Mouse (Mus musculus) intestine, postnatal 0 days (tissue): ENCODE data around the gene Ms4a7. TPM values are rescaled to one million over a fixed set of nuclear protein-coding genes. Genes with fewer than 3 reads are reported as not detected.

Experiments used
- ATAC-seq: fragments of 200-750 bp; cut with Nextera tagmentation; 2 replicates; pipeline ENCODE4 v1.8.0; 2017; ENCODE audit warnings: mild to moderate bottlenecking, moderate TSS enrichment, moderate library complexity
- H3K27ac ChIP-seq: fragments of 300-500 bp; sonication (generic); 2 replicates; pipeline ENCODE4 v1.5.1; 2014; ENCODE audit warnings: mild to moderate bottlenecking, low read depth, low read length, moderate library complexity
- H3K27me3 ChIP-seq: fragments of 300-500 bp; sonication (generic); replicated peaks from 2 replicates; pipeline ENCODE4 v1.6.1; 2014; ENCODE audit warnings: low read length, mixed read lengths; ENCODE audit not compliant: control insufficient read depth, insufficient read depth
- H3K36me3 ChIP-seq: fragments of 300-500 bp; sonication (generic); 2 replicates; pipeline ENCODE4 v1.6.1; 2014; ENCODE audit warnings: mild to moderate bottlenecking, moderate library complexity; ENCODE audit not compliant: control insufficient read depth, insufficient read depth
- H3K4me1 ChIP-seq: fragments of 300-500 bp; sonication (generic); replicated peaks from 2 replicates; pipeline ENCODE4 v1.6.1; 2014; ENCODE audit warnings: antibody characterized with exemption, low read length, mixed read lengths; ENCODE audit not compliant: control insufficient read depth, insufficient read depth
- H3K4me2 ChIP-seq: fragments of 300-500 bp; sonication (generic); replicated peaks from 2 replicates; pipeline ENCODE4 v1.6.1; 2014; ENCODE audit warnings: low read depth, mild to moderate bottlenecking, moderate library complexity
- H3K4me3 ChIP-seq: fragments of 300-500 bp; sonication (generic); 2 replicates; pipeline ENCODE4 v1.5.1; 2014; ENCODE audit warnings: low read depth, low read length
- H3K9ac ChIP-seq: fragments of 300-500 bp; sonication (generic); 2 replicates; pipeline ENCODE4 v1.6.1; 2014; ENCODE audit warnings: mild to moderate bottlenecking, low read depth, low read length
- H3K9me3 ChIP-seq: fragments of 300-500 bp; sonication (generic); 2 replicates; pipeline ENCODE4 v1.6.1; 2016; ENCODE audit warnings: mixed run types; ENCODE audit not compliant: control insufficient read depth
- CTCF ChIP-seq: sonication (generic); IDR thresholded peaks from 2 replicates; pipeline ENCODE4 v1.5.1; 2016; ENCODE audit warnings: low read depth, mild to moderate bottlenecking, control low read depth, antibody characterized with exemption, moderate library complexity
- WGBS: fragments of 180-500 bp; shearing (Covaris S2); extraction: QIAGEN DNeasy Blood & Tissue Kit; methylation state at CpG from one replicate; pipeline ENCODE4 v1.1.7; 2014; 5-methylcytosine and 5-hydroxymethylcytosine counted together
- polyA plus RNA-seq: library from polyadenylated mRNA; unstranded; fragments of >200 nt; fragmentation: Nextera tagmentation; extraction: Ambion mirVana; gene quantifications from 2 replicates; pipeline ENCODE4 v1.2.1, GENCODE M21; 2015

Ms4a7 gene
- polyA plus RNA-seq, 1 experiment from 2014 or later: 10.1 TPM

DNA sequence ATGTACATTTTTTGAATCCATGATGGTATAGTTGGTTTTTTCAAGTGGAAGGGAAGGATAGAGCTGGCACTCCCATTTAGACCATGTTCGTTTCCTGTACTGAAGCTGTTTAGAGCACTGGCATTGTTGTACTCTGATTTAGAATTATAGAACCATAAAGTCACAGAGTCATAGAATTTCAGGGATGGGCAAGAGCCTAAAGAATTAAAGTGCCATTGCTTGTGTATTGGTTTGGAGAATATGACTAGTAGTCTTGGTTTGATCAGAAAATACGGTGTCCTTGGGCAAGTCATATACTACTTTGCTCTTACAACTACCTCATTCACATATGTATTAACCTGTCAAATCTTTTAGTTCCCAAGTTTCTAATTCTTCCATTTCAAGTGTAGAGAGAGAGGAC is 52.2 kb downstream of the Ms4a7 start, which contains the start of gene Ms4a5:
TSS of gene Ms4a5 (minus strand) at position 101 of the 400 bp plus-strand sequence.
- no peak for TF ChIP-seq CTCF
- no peak for ATAC-seq
- 91% methylated on average over 2 of the region's 2 CpGs for WGBS
- H3K36me3 ChIP-seq: no peaks in the 10 kb centered on the region
- no peaks in the 10 kb centered on the region for H3K27me3 ChIP-seq
- H3K9me3 ChIP-seq: no peaks in the 10 kb centered on the region
- no peak within 1 kb of the TSS for H3K27ac ChIP-seq
- H3K4me2 ChIP-seq: no peak within 1 kb of the TSS
- H3K4me3 ChIP-seq: no peak within 1 kb of the TSS
- no peak within 1 kb of the TSS for H3K9ac ChIP-seq
- H3K4me1 ChIP-seq: no peaks in the 10 kb centered on the region

DNA sequence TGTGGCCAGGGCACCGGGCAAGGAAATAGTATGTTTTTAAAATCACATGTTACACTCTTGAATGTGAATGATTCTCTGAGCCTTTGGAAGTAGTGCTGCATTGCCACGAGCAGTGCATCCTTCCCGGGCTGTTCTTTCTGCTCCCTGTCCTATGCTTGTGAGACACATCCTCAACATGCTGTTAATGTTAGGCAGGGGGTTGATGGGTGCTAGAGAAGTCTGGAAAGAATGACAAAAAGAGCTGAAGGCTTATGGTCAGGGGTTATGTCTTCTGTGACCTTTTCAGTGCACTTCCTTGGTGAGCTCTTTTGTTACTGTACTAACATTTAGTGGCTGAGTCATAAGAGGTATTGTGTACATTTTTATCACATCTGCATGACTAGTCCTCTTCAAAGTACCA is 55.7 kb downstream of the Ms4a7 start:
- Histone ChIP-seq H3K4me3 (no peak overlapping the region), H3K9ac (no peak overlapping the region), H3K27me3 (no peaks in the 10 kb centered on the region), H3K27ac (no peak overlapping the region), H3K36me3 (no peaks in the 10 kb centered on the region), H3K9me3 (no peaks in the 10 kb centered on the region), H3K4me1 (no peaks in the 10 kb centered on the region), H3K4me2 (no peak overlapping the region)
- WGBS: 80% methylated on average over 3 of the region's 3 CpGs
- no peak for ATAC-seq
- TF ChIP-seq CTCF: no peak

DNA sequence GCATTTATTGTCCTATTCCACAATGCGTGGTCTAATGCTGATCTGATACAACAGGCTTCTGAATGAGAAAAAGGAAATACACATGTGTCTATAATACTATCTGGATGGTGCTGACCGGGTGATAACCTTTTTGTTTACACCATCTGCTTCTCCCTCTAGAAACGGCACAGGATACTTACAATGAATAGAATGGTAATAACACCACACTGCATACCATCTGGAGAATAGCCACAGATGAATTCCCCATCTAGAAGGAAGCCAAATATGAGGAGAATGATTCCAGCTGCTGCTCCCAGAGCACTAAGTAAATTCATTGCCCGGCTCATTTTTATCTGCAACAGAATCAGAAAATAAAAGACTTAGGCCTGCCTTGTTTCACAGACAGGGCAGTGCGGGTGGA is 59.5 kb downstream of the Ms4a7 start:
- Histone ChIP-seq H3K4me3 (no peak overlapping the region), H3K4me1 (no peaks in the 10 kb centered on the region), H3K4me2 (no peak overlapping the region), H3K27ac (no peak overlapping the region), H3K36me3 (no peaks in the 10 kb centered on the region), H3K9ac (no peak overlapping the region), H3K27me3 (no peaks in the 10 kb centered on the region), H3K9me3 (no peaks in the 10 kb centered on the region)
- TF ChIP-seq CTCF: no peak
- WGBS: 24% methylated on average over 5 of the region's 5 CpGs
- ATAC-seq: no peak

Other genes starting within 250 kb of the Ms4a7 start
- gene 1700017D01Rik, start 205.3 kb downstream of the Ms4a7 start, polyA plus RNA-seq: not detected in 2 replicates
- gene 1700025F22Rik, start 170.8 kb downstream of the Ms4a7 start, polyA plus RNA-seq: not detected in 2 replicates
- gene Ms4a13, start 139.4 kb downstream of the Ms4a7 start, polyA plus RNA-seq: not detected in 2 replicates
- 0.98 and 1.0 TPM in 2 replicates for gene Ms4a12, start 103.7 kb downstream of the Ms4a7 start, polyA plus RNA-seq
- 0.12 and 0.16 TPM in 2 replicates for gene Ms4a1, start 69.9 kb downstream of the Ms4a7 start, polyA plus RNA-seq
- gene Ms4a5, start 52.3 kb downstream of the Ms4a7 start, polyA plus RNA-seq: 0.23 TPM in 1 of 2 replicates, not detected in the other
- gene Ms4a14, start 21.7 kb downstream of the Ms4a7 start, polyA plus RNA-seq: 0.08 and 0.09 TPM in 2 replicates
- 8.6 and 9.3 TPM in 2 replicates for gene Ms4a4a, start 39.4 kb upstream of the Ms4a7 start, polyA plus RNA-seq
- 0.85 and 1.4 TPM in 2 replicates for gene Ms4a4c, start 68.6 kb upstream of the Ms4a7 start, polyA plus RNA-seq
- gene Ms4a4b, start 107.4 kb upstream of the Ms4a7 start, polyA plus RNA-seq: 1.0 and 1.6 TPM in 2 replicates
- gene Ms4a6c, start 133.2 kb upstream of the Ms4a7 start, polyA plus RNA-seq: 7.9 and 8.5 TPM in 2 replicates
- 0.29 TPM in 2 replicates for gene Gm8369, start 149.8 kb upstream of the Ms4a7 start, polyA plus RNA-seq
- gene Ms4a6b, start 180.4 kb upstream of the Ms4a7 start, polyA plus RNA-seq: 4.9 and 5.3 TPM in 2 replicates
- 8.7 and 9.4 TPM in 2 replicates for gene Ms4a4d, start 200.7 kb upstream of the Ms4a7 start, polyA plus RNA-seq